Mouse (Mus musculus): ENCODE data around the gene Gm20388.

DNA sequence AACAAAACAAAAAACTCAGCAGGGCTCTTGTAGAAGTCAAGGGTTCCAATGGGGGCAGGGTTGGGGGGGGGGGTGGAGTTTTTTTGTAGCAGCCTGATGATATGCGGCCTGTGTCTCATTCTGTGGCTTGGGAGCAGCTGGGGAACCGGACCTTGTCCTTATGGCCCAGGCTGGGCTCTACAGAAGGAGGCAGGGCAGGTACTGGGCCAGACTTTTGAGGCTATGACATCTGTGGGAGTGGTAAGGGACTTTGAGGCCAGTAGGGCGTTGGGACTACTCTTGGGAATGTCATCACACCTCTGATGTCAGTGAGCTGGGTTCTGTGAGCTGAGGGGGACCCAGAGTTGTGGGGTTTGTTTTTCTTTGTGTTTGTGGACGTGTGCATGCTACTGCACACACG is 584.8 kb downstream of the Gm20388 start:
- no peak for TF ChIP-seq CTCF (IDR thresholded peaks at IDR 0.05; ENCODE audit: control insufficient read depth, insufficient read depth, low read length)
- TF ChIP-seq POLR2A (IDR thresholded peaks at IDR 0.05; ENCODE audit: borderline replicate concordance, control insufficient read depth, low read depth, low read length), result no peak

Measured in bone marrow, adult 2 months (tissue).